Mouse (Mus musculus) liver, embryonic 16.5 days (tissue): ENCODE results near the gene Ctsw. TPM values are rescaled to one million over a fixed set of nuclear protein-coding genes. Genes with fewer than 3 reads are reported as not detected.

ENCODE experiments used
- ATAC-seq: fragments of 200-750 bp; cut with Nextera tagmentation; 2 replicates; pipeline ENCODE4 v1.8.0; 2017; ENCODE audit warnings: low read depth, mild to moderate bottlenecking, moderate number of reproducible peaks, moderate library complexity
- H3K27ac ChIP-seq: fragments of 300-500 bp; sonication (generic); 2 replicates; pipeline ENCODE4 v1.5.1; 2014; ENCODE audit warnings: mild to moderate bottlenecking, low read length
- H3K27me3 ChIP-seq: fragments of 300-500 bp; sonication (generic); 2 replicates; pipeline ENCODE4 v1.6.1; 2014; ENCODE audit warnings: low read depth, low read length, mixed read lengths; ENCODE audit not compliant: control insufficient read depth, insufficient read depth
- H3K36me3 ChIP-seq: fragments of 300-500 bp; sonication (generic); 2 replicates; pipeline ENCODE4 v1.6.1; 2014; ENCODE audit warnings: mild to moderate bottlenecking; ENCODE audit not compliant: control insufficient read depth, insufficient read depth
- H3K4me1 ChIP-seq: fragments of 300-500 bp; sonication (generic); 2 replicates; pipeline ENCODE4 v1.6.1; 2014; ENCODE audit warnings: low read depth, low read length, mixed read lengths; ENCODE audit not compliant: control insufficient read depth
- H3K4me2 ChIP-seq: fragments of 300-500 bp; sonication (generic); 2 replicates; pipeline ENCODE4 v1.6.1; 2014; ENCODE audit warnings: low read depth, low read length, mixed read lengths
- H3K4me3 ChIP-seq: fragments of 300-500 bp; sonication (generic); 2 replicates; pipeline ENCODE4 v1.5.1; 2014; ENCODE audit warnings: low read depth, mild to moderate bottlenecking, low read length
- H3K9ac ChIP-seq: fragments of 300-500 bp; sonication (generic); 2 replicates; pipeline ENCODE4 v1.6.1; 2014; ENCODE audit warnings: low read depth, low read length
- H3K9me3 ChIP-seq: fragments of 300-500 bp; sonication (generic); replicated peaks from 2 replicates; pipeline ENCODE4 v1.6.1; 2016; ENCODE audit warnings: low read length; ENCODE audit not compliant: control insufficient read depth
- WGBS: fragments of 180-500 bp; shearing (Covaris S2); extraction: QIAGEN DNeasy Blood & Tissue Kit; methylation state at CpG from one replicate; pipeline ENCODE4 v1.1.7; 2014; ENCODE audit not compliant: insufficient replicate concordance; 5-methylcytosine and 5-hydroxymethylcytosine counted together
- polyA plus RNA-seq: library from polyadenylated mRNA; unstranded; fragments of >200 nt; fragmentation: Nextera tagmentation; extraction: Ambion mirVana; gene quantifications from 2 replicates; pipeline ENCODE4 v1.2.1, GENCODE M21; 2015

Gene Ctsw
- polyA plus RNA-seq, 1 experiment from 2014 or later, result 0.58 TPM

DNA sequence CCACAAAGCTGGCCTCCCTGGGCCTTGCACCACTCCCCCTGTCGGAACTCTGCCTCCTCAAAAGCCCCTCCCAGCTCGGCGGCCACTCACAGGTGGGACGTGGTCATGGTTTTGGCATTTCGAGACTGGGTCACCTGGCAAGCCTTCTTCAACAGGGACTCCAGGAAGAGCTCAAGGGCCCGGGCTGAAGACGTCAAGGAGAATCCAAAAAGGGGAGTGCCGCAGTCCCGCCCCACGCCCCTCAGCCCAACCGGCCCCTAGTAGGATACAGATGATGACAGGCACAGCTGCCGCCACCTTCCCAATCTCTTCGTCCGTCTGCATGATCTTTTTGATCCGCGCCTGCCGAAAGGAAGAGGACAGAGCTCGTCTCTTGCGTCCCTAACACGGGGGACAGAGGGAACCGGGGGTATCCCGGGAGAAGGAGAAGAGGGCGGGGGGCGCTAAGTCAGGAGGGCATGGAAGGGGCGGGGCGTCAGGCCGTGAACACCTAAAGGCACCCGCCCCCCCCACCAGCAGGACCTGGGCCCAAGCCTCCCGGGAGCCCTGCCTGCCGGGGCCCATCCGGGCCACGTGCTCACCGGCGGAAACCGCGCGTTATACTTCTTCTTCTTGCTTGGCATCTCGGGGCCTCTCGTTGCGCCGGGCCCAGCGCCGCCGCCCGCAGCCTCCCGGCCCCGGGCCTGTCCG, 44.1 kb downstream of the Ctsw start:
- H3K27me3 ChIP-seq, result no peaks in the 10 kb centered on the region
- H3K27ac ChIP-seq, result peak overlapping the region; percentile 90
- peak overlapping the region; percentile 88 for H3K4me3 ChIP-seq
- H3K36me3 ChIP-seq, result peaks cover 8% of the 10 kb centered on the region; the same call in 1 of the 2 replicates
- no peaks in the 10 kb centered on the region for H3K9me3 ChIP-seq
- under 1% methylated on average over 47 of the region's 48 CpGs for WGBS
- H3K4me2 ChIP-seq, result peak overlapping the region; percentile 90
- H3K9ac ChIP-seq, result peak overlapping the region; percentile 82
- peaks cover 23% of the 10 kb centered on the region for H3K4me1 ChIP-seq
- ATAC-seq, result peak; percentile 53

DNA sequence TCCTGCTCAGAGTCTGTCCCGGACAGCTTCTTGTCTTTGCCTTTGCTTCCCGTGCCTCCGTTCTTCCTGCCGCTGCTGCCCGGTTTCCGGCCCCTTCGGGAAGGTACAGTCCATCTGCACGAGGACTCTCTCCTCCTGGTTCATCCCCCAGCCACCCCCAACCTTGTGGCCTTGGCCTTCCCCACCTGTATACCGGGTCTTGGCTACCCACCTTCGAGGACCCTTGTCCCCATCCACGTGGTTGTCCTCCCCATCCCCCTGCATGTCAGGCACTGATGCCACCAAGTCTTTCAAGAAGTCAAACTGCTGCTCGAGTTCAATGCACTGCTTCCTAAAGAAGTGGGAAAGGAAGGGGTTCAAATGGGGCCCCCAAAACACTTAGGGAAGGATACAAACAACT, 44.7 kb downstream of the Ctsw start:
- no peaks in the 10 kb centered on the region for H3K27me3 ChIP-seq
- H3K4me3 ChIP-seq, result peak overlapping the region; percentile 88
- no peak for ATAC-seq
- 61% methylated on average over 12 of the region's 12 CpGs for WGBS
- peaks cover 23% of the 10 kb centered on the region for H3K4me1 ChIP-seq
- peak overlapping the region; percentile 82 for H3K9ac ChIP-seq
- no peaks in the 10 kb centered on the region for H3K9me3 ChIP-seq
- peak overlapping the region; percentile 90 for H3K27ac ChIP-seq
- H3K4me2 ChIP-seq, result peak overlapping the region; percentile 90
- peaks cover 8% of the 10 kb centered on the region; the same call in 1 of the 2 replicates for H3K36me3 ChIP-seq

GRCm38 (mm10) chr19:5422895-5423443, 45.3 kb downstream of the Ctsw start:
- H3K36me3 ChIP-seq, result peaks cover 8% of the 10 kb centered on the region; the same call in 1 of the 2 replicates
- H3K4me3 ChIP-seq, result no peak overlapping the region
- no peak overlapping the region for H3K9ac ChIP-seq
- H3K4me2 ChIP-seq, result no peak overlapping the region
- H3K27ac ChIP-seq, result no peak overlapping the region
- WGBS, result 77% methylated on average over 9 of the region's 9 CpGs
- no peaks in the 10 kb centered on the region for H3K27me3 ChIP-seq
- H3K9me3 ChIP-seq, result no peaks in the 10 kb centered on the region
- H3K4me1 ChIP-seq, result peaks cover 23% of the 10 kb centered on the region
- ATAC-seq, result no peak

- Histone ChIP-seq H3K27me3 (no peaks in the 10 kb centered on the region), H3K9ac (no peak overlapping the region), H3K36me3 (peaks cover 8% of the 10 kb centered on the region; the same call in 1 of the 2 replicates), H3K9me3 (no peaks in the 10 kb centered on the region), H3K27ac (no peak overlapping the region), H3K4me2 (no peak overlapping the region), H3K4me1 (peaks cover 23% of the 10 kb centered on the region), H3K4me3 (no peak overlapping the region)
- WGBS, result 87% methylated on average over 10 of the region's 10 CpGs
- no peak for ATAC-seq
These were observed 46.0 kb downstream of the Ctsw start for GRCm38 (mm10) chr19:5422267-5422666.

DNA sequence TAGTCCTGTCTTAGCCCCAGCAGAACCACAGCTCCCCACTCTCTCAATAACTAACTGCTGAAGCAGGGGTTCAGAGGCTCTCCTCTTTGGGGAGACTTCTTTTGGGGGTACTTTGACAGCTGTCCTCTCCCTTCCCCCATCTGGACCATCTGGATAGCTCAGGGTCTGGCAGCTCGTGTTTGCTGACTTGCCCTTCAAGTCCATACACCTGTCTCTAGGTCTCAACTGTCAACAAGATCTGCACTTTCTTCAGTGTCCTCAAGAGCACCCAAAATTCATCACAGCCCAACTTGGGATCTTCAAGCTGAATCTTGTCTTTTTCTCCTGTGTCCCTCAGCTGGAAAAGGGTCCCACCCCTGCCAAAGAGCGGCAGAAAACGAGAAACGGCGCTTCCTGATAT, 46.5 kb downstream of the Ctsw start:
- H3K9ac ChIP-seq, result no peak overlapping the region
- H3K36me3 ChIP-seq, result peaks cover 6% of the 10 kb centered on the region; the same call in 1 of the 2 replicates
- ATAC-seq, result no peak
- H3K27ac ChIP-seq, result no peak overlapping the region
- H3K27me3 ChIP-seq, result no peaks in the 10 kb centered on the region
- no peak overlapping the region for H3K4me3 ChIP-seq
- H3K9me3 ChIP-seq, result no peaks in the 10 kb centered on the region
- peaks cover 23% of the 10 kb centered on the region for H3K4me1 ChIP-seq
- 86% methylated on average over 5 of the region's 5 CpGs for WGBS
- no peak overlapping the region for H3K4me2 ChIP-seq

DNA sequence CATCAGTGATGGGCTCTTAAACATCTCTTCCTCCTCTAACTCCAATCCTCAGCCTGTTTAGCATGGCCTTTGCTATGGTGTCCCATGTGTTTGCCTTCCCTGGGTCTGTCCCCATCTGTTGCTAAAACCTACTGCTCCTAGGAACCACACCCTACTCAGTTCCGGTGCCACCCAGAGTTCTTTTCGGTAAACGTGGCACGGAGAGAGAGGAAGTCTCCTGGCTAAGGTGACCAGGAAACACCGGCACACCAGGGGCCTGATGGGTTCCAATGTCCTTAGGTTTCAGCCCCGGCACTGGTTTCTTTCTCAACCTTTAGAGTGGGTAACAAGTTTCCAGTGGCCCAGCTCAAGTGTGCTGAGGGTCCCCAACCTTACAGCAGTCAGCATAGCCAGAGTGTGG, 47.7 kb downstream of the Ctsw start:
- H3K4me2 ChIP-seq, result no peak overlapping the region
- peaks cover 4% of the 10 kb centered on the region; the same call in 1 of the 2 replicates for H3K36me3 ChIP-seq
- no peak overlapping the region for H3K9ac ChIP-seq
- 74% methylated on average over 6 of the region's 6 CpGs for WGBS
- ATAC-seq, result no peak
- peaks cover 11% of the 10 kb centered on the region for H3K4me1 ChIP-seq
- H3K27ac ChIP-seq, result no peak overlapping the region
- no peak overlapping the region for H3K4me3 ChIP-seq
- H3K9me3 ChIP-seq, result no peaks in the 10 kb centered on the region
- H3K27me3 ChIP-seq, result no peaks in the 10 kb centered on the region

GRCm38 (mm10) chr19:5419630-5420029, 48.7 kb downstream of the Ctsw start:
- ATAC-seq, result no peak
- Histone ChIP-seq H3K4me1 (peaks cover 12% of the 10 kb centered on the region), H3K9me3 (no peaks in the 10 kb centered on the region), H3K4me2 (no peak overlapping the region), H3K36me3 (peaks cover 4% of the 10 kb centered on the region; the same call in 1 of the 2 replicates), H3K27me3 (no peaks in the 10 kb centered on the region), H3K27ac (no peak overlapping the region), H3K4me3 (no peak overlapping the region), H3K9ac (no peak overlapping the region)
- 66% methylated on average over 9 of the region's 9 CpGs for WGBS

GRCm38 (mm10) chr19:5418750-5419466, 49.4 kb downstream of the Ctsw start:
- peaks cover 11% of the 10 kb centered on the region for H3K4me1 ChIP-seq
- no peak for ATAC-seq
- H3K9me3 ChIP-seq, result no peaks in the 10 kb centered on the region
- no peak overlapping the region for H3K9ac ChIP-seq
- no peak overlapping the region for H3K4me2 ChIP-seq
- no peak overlapping the region for H3K4me3 ChIP-seq
- H3K27me3 ChIP-seq, result no peaks in the 10 kb centered on the region
- peaks cover 4% of the 10 kb centered on the region; the same call in 1 of the 2 replicates for H3K36me3 ChIP-seq
- 79% methylated on average over 8 of the region's 8 CpGs for WGBS
- no peak overlapping the region for H3K27ac ChIP-seq
